Mouse (Mus musculus) heart, postnatal 36 days (tissue): ENCODE measurements around the gene Gtf3c5. TPM values are rescaled to one million over a fixed set of nuclear protein-coding genes. Genes with fewer than 3 reads are reported as not detected.

Experiments
- DNase-seq, 2 experiments: peaks; one replicate each; pipeline ENCODE4 v3.0.0; 2021 to 2022
- intact Hi-C: fragments of 180-260 bp; cut with DNase I; formaldehyde crosslinking; loops from one replicate; pipeline ENCODE4 v1.15.1; 2025
- total RNA-seq, 2 experiments: library from RNA; stranded (reverse); gene quantifications; 2 replicates each; pipeline ENCODE4 v1.2.3; 2021

Gtf3c5 gene
- total RNA-seq, 2 experiments from 2014 or later, result 9.6 to 11.5 TPM

- peak in 1 of 2 experiments; percentile 17 for DNase-seq
- intact Hi-C loops, result no loop called here
Observed at GRCm38 (mm10) chr2:28537995-28538816, 45.3 kb downstream of the Gtf3c5 start.

DNA sequence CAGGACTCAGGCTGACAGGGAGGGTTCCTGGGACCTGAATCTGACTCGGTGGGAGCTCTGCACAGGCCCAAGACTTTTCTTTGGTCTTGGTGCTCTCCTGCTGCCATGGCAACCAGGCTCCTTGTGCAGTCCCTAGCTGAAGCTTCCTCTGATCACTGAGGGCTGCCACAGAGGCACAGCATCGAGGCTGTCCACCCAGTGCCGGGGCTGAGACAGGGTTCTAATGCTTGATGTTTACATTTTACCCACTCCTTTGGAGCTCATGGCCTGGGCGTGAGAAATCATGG, 46.0 kb downstream of the Gtf3c5 start:
- no peak for DNase-seq
- intact Hi-C loops, result no loop called here

GRCm38 (mm10) chr2:28536766-28537633, 46.6 kb downstream of the Gtf3c5 start:
- DNase-seq, result no peak
- intact Hi-C loops, result no loop called here

DNA sequence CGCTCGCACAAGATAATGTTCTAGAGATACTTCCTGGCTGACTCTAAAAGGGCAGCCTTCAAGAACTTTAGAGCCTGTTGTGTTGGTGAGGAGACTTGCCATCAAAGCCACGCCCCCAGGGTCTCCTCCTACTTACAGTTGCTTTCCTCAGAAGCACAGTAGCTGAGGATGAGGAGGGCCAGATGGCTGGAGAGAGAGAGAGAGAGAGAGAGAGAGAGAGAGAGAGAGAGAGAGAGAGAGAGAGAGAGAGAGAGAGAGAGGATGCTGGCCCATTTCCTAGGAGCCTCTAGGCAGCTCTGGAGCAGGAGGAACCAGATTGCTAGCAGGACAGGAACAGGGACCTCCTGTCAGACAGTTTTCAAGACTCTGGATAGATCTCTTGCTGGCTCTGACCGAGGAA, 47.4 kb downstream of the Gtf3c5 start:
- intact Hi-C loops, result no loop called here
- peak in 1 of 2 experiments; percentile 32 for DNase-seq

DNA sequence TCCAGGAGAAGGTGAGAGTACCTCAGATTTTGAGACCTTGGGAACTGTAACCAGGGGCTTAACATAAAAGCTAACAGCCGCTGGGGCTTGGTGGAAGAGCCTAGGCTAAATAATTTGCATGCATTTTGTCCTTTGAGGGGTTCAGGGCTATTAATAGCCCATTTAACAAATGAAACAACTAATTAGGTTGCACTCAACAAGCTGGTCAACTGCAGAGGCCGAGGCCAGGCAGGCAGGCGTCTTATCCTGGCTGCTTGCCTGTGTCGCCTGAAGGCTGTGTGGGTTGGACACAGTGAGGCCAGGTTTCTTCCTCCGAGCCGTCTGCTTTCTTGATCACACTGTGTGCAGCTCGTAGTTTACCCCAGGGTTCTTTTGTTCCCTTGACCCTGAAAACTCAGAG, 47.9 kb downstream of the Gtf3c5 start:
- DNase-seq, result peak in 1 of 2 experiments; percentile 36
- intact Hi-C loops, result no loop called here

DNA sequence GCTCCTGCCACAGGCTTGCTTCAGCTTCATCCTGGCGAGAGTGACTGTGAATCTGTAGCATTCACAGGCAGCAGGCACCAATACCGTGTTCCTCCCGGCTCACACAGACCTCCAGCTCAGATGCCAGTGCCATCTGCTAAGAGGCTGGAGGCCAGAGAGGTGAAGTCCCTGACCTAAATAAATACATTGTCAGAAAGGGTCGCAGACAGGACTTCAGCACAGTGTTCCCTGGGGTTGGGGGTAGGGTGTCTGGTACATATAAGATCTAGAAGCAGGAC, 48.3 kb downstream of the Gtf3c5 start:
- peak in 1 of 2 experiments; percentile 18 for DNase-seq
- intact Hi-C loops, result no loop called here

DNA sequence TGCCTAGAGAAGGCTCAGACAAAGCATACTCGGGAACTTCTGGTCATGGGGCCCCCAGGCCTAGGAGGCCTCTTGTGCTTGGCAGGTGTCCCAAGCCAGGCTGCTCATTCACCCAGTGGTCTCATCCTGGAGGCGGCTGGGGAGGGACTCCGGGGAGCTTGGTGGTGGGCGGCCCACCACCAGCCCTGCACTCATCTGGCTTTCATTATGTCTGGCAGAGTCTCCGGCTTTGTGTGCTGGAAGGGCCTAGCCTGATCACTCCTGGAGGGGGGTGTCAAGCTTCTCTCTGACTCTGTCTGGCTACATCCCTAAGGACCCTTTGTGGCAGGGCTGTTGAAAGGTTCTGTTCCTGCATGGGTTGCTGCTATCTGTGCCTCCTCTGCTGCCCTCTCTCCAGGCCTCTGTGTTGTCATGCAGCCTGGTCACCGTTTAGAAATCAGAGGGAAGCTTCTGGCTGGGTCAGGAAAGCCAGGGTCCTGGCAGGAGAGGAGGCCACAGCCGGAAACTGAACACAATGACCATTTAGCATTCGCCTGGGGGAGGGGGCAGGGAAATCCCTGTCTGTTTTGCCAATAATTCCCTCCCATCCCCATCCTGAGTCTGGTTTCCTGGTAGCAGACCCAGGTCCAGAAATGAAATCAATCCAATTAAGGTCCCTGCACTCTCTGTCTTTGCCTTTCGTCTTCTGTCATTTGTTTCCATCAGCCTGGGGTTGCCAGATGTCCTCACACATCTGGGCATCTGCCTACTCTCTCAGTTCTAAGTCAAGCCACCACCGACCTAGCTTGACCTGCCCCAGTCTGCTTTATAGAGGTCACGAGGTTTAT, 48.9 kb downstream of the Gtf3c5 start:
- DNase-seq, result peak; percentile 44 to 53
- intact Hi-C loops, result no loop called here

GRCm38 (mm10) chr2:28533901-28534435, 49.6 kb downstream of the Gtf3c5 start:
- DNase-seq, result no peak

GRCm38 (mm10) chr2:28532938-28533771, 50.4 kb downstream of the Gtf3c5 start:
- intact Hi-C loops, result no loop called here
- DNase-seq, result peak; percentile 89 to 91

More at GRCm38 (mm10) chr2:28533901-28534435, 49.6 kb downstream of the Gtf3c5 start:
- intact Hi-C loops, result no loop called here

- DNase-seq, result peak in 1 of 2 experiments; percentile 28
- intact Hi-C loops, result no loop called here
Observed at GRCm38 (mm10) chr2:28530311-28530710, 53.2 kb downstream of the Gtf3c5 start.

GRCm38 (mm10) chr2:28529856-28530255, 53.7 kb downstream of the Gtf3c5 start:
- intact Hi-C loops, result no loop called here
- DNase-seq, result no peak

DNA sequence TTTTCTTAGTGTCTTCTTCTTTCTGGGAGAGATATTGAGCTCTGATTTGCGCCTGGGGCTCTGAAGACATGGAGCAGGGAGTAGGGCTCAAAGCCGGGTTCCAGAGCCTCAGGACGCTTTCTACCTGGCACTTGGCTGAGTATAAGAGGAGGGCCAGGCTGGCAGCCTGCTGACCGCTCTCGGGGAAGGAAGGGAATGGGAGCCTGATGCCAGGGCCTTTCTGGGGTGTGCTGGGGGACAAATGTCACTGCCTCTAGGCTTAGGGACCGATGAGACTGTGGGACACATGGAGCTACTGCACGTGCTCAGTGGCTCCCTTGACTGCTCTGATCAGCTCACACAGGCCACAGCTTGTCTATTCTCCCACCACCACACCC, 55.2 kb downstream of the Gtf3c5 start:
- intact Hi-C loops, result no loop called here
- DNase-seq, result no peak

DNA sequence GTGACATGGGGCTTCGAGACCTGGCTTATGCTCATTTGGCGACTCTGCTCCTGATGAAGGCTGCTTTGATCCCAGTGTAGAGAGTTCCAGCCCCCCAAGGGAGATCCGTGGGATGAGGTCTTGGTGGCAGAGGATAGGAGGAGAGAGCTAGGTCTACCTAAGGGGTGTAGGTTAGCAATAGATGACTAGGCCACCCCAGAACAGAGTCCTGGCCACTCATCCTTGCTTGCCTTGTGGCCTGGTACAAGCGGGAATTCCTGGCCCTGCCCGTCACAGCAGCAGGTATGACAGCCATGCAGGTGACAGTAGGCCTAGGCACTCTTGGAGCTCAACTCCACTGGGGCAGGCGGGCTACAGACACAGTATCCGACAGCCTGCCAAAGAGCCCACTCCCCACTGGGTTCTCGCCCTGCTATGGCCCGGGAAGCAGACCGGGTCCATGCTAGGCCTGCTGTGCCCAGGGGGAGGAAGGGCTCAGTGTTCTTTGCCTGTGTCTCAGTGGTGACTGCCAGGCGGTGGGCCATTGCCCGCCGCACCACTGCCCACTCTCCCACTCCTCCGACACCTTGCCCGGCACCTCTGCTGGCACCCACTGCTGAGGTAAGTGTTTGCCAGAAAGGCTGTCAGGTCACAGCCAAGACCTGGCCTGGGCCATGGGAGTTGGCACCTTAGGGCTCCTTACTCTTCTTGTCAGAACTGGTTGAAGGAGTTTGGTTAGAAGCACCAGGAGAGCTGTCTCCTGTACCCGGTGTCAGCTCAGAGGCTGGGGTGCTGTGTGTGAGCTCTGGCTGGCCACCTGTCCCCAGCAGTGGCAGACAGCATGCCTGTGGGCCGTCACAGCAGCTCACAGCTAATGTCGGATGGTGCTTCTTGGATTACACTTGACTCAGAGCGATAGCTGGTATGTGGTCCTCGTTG, 55.9 kb downstream of the Gtf3c5 start:
- DNase-seq, result no peak
- intact Hi-C loops, result no loop called here

GRCm38 (mm10) chr2:28525943-28526876, 57.3 kb downstream of the Gtf3c5 start:
- peak in 1 of 2 experiments; percentile 27 for DNase-seq

DNA sequence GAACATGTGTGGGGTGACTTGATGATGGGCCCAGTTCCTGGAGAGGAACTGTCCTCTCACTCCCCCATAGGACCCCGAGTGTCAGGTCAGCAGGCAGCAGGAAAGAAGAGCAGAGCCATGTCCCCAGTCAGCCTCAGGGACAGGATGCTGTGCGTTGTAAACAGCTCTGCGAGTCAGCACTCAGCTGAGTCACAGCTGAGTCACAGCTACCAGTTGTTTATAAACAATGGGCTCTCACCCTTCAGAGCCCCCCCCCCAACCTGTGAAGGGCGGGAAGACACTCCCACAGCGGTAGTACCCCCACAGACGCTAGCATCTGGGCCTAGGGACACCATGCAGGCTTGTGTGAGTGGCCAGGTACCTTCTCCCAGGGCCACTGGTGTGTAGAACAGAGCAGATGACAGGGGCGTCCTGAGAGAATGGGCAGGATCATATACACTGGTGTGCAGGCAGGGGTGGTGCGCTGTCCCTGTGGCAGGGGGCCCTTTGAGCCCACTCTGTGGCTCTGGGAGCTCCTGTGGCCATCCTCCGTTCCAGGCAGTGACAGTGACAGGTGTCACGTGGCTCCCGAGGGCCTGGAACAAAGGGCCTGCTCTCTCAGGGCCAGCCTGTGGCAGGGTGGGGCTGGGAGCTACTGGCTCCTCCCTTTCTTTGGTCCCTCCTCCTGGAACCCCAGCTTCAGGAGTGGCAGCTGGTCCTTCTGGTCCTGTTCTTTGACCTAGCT, 58.2 kb downstream of the Gtf3c5 start:
- peak; percentile 73 to 75 for DNase-seq
- intact Hi-C loops, result no loop called here

More at GRCm38 (mm10) chr2:28525943-28526876, 57.3 kb downstream of the Gtf3c5 start:
- intact Hi-C loops, result no loop called here

GRCm38 (mm10) chr2:28524406-28524805, 59.1 kb downstream of the Gtf3c5 start:
- intact Hi-C loops, result no loop called here
- DNase-seq, result no peak

GRCm38 (mm10) chr2:28523643-28524117, 59.9 kb downstream of the Gtf3c5 start:
- DNase-seq, result peak; percentile 83 to 85
- intact Hi-C loops, result no loop called here
